Mouse (Mus musculus) lung, postnatal 14 days (tissue): ENCODE measurements around the gene Alg9.
"Not testable (repeated sequence)": the region's sequence is repeated elsewhere in the genome, so short reads cannot be mapped to it uniquely, and the experiment has no call there.

Source experiments
- DNase-seq: peaks from one replicate; pipeline ENCODE4 v3.0.0; 2021

Alg9 gene

DNA sequence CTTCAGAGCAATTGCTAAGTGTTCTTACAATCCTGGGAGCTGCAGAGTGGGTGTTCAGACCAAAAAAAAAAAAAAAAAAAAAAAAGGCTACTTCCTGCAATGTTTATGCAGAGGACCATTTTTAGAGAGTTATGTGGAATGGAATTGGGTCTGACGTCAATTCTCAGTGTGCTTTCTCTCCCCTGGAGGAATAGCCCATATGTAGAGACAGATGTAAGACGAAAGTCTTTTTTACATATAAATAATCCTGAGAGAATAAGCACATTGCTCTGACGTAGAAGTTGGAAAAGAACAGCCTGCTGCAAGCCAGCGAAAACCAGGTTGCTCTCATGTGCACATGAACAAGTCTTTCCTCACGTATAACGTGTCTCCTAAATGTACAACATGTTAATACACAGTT is 44.9 kb downstream of the Alg9 start:
- DNase-seq, result no peak

DNA sequence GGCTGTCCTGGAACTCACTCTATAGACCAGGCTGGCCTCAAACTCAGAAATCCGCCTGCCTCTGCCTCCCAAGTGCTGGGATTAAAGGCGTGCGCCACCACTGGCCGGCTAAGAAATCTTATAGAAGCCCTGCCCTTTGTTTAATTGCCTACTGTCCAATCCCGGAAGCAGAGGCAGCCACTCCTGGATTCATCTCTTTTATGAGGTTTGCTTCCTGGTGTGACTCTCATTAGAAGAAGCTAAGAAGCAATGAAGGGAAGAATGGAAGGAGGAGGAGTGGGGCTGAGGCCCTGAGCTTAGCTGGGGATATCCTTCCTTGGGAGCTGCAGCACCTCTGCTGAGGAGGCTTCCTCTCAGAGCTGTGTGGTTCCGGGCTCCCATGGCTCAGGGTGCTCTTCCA is 46.8 kb downstream of the Alg9 start:
- no peak for DNase-seq

DNA sequence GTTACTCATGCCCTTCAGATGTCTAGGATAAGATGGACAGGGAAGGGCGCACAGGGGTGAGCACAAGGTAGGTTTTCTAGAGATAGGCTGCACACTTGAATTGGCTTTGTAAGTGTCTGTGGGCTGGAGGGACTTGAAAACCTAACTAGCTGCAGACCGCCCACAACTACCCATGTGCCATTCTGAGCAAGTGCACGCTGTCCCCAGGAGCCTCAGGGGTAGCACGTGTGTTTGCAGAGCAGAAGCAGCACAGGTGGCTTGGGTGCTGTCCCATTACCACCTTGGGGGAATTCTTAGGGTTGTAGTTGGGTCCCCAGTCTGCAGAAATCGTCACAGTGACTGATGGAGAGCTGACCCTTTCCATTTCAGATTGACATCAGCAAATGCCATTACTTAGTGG is 47.4 kb downstream of the Alg9 start:
- DNase-seq, result no peak

DNA sequence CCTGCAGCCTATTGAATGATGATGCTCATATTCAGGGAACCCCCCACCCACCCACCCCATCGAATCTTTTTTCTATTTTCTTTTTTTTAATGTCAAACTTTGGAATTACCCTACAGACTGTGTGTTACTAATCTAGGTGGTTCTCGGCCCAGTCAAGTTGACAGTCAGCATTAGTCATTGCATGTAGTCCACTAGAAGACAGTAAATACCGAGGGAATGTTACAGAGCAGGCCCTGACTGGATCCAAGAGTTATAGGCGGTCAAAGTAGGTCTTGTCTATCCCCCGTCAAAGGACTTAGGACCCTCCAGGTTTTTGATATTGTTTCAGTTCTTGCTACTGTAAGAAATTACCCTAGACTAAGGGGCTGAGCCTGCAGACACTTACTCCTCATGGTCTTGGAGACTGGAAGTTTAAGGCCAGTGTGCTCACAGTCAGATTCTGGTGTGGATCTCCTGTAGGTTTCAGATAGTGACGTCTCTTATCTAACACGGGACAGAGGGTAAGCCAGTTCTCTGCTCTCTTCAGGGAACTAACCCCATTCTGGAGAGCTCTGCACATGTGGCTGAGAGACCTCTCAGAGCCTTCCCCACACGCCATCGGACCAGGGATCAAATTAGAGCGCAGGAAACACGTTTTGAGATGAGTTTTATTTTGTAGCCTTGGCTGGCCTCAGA is 49.1 kb downstream of the Alg9 start:
- no peak for DNase-seq

DNA sequence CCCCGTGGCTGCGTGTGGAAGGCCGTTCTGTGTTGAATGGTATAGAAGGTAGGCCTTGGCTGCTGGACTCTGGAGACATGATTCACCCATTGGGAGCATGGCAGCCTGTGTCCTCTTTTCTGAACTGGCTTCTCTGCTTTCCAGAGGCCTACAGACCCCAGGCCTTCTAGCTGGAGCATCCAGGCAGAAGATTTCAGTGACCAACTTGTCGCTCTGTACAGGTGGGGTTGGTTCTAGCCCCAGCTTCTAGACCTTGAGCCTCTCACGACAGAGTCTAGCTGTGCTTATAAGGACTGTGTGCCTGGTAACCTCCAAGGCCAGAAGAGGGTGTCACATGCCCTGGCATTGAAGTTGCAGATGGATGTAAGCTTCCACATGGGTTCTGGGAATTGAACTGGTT is 56.7 kb downstream of the Alg9 start:
- no peak for DNase-seq

DNA sequence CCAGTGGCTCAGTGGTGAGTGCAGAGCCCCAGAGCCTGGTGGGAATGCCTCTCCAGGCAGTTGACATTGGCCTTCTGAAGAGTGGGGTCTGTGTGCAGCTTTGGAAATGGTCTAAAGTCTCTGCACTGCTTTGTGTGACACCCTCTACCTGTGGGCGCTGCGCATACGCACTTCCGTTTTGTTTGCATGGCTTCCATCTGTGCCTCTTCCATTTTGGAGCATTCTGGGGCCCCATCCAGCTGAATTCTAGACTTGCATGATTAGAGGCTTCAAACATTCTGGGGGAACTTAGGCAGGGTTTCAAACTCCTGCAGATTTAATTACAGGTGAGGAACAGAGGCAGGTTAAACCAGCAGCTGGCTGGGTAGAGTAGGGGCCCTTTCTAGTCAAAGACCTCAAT is 57.3 kb downstream of the Alg9 start:
- DNase-seq, result no peak

DNA sequence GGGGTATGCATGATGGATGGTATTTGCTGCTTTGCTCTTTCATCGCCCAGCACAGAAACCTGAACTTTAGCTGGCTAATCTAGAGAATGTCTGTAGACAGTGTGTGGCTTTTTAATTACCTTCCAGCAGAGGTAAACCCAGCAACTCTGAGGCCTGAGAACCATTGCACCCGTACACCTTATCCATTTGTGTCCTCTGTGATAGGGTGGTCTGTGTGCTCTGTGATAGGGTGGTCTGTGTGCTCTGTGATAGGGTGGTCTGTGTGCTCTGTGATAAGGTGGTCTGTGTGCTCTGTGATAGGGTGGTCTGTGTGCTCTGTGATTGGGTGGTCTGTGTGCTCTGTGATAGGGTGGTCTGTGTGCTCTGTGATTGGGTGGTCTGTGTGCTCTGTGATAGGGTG is 57.8 kb downstream of the Alg9 start:
- not testable (repeated sequence) for DNase-seq

DNA sequence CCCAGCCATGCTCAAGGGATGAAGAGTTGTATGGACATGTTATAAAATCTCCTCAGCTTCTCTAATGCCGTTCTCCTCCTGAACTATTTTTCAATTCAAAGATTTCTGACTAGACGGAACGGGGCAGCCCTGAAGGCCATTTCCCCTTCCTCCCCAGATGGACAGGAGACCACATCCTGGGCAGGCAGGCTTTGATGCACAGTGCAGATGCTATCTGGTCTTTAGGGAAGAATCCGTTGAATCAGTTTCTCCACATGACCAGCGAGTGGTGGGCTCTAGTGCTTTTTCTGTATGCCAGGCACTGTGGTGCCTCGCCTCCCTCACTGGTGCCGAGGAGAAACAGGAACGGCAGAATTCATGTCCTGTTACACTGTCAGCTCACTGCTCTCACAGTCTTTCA is 59.0 kb downstream of the Alg9 start:
- no peak for DNase-seq

DNA sequence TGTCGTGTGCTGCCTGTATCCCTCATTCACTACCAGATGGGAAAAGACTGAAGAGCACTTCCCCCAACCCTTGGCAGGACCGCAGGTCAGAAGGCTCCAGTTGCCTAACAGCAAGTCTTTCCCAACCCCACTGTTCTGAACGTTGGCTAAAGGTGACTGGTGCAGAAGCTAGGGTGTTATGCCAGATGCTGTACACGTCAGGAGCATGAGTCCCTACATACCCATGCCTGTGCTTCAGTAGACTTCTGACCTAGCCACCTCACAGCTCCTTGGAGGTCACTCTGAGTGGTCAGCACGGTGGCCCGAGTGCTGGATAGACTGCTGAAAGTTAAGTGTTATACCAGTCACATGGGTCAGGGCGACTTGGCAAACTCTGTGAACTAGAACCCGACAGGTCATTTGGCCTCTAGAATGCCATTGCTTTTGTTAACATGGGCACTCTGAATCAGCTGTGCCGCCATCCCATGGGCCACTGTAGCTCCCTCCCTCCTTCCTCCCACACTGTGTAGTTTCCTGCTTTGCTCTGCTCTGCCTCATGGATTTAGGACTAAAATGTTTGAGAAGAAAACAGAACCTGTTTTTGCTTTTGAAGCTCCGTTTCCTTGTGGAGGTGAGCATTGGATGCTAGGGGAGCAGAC is 60.4 kb downstream of the Alg9 start:
- peak; percentile 72 for DNase-seq

DNA sequence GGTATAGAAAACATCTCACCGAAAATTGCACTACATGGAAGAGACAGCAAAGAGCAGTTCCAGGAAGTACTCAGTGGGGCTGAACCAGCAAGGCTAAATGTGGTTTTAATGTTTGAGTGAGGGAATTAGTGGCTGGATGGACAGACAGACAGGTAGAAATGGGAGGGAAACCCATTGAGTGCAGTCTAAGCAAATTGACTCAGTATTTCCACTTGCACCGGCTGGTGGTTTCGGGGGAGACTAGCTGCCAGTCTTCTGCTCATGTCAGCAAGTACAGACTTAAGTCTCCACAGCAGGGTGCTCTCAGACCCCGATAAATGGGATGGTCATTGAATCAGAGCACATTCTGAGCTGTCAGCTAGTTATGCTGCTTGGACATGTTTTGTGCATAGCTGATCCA is 61.3 kb downstream of the Alg9 start:
- no peak for DNase-seq

DNA sequence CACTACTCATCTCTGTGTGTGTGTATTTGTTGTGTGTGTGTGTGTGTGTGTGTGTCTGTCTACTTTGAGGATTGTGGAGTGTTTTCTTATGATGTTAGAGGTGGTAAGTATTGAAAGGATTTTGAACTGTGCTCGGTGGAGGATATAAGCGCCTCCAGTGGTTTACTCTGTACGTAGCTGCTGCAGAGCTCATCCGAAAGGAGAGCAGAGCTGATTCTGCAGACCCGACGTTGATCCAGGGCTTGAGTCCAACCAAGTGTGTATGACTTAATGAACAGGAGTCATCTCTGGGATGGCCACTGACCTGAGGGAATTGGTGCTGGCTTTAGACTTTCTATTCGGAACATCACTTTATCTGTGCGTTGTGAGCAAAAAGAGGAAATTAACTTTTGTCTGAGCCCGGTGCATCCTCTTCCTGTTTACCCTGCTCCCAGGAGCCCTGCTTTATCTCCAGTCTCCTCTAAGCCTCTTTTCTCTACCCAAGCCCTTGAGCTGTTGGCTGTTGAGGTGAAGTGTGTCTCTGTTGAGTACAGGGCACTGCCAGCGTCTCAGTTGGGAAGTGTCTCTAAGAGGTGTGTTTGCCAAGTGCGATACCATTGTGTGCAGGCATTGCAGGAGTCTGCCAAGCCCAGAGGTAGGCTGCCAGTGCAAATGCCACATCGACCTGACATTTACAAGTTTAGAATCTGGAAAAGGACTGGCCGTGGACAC is 66.4 kb downstream of the Alg9 start:
- peak; percentile 45 for DNase-seq

DNA sequence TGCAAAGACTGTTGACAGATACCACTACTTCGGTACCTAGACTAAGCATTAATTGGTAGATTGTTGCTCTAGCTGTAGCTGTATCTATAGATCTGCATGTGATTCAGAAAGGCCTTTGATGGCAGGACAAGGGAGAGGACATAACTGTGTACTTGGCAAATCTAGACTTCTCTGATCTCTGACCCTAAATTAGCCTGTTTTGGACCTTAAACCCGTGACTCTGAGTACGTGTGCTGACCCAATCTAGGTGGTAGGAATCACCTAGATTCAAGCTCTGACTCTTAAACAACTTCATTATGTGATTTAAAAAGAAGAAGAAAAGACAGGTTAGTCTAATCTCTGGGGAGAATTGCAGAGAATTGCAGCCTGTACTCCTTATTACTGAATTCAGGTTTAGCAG is 70.3 kb downstream of the Alg9 start, which contains the start of gene Ppp2r1b:
Ppp2r1b (plus strand) TSS at position 221 of the 400 bp plus-strand sequence.
- DNase-seq, result no peak

DNA sequence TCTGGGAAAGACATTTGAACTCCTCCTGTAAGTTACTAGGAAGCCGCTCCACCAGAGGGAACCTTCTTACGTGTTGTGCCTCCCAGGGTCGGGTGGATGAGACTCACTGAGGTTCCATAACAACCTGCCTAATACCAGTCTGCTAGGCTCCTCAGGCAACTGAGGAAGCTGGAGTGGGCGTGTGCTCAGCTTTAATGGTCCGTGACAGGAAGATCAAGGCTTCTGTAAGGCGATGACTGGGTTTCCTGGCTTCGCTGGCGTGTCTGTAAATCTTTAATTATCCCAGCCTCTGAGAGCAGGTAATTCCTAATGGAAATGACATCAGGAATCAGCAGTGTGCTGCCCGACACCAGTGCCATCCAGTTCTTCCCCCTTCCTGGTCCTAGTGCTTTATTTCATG is 70.7 kb downstream of the Alg9 start:
- no peak for DNase-seq

DNA sequence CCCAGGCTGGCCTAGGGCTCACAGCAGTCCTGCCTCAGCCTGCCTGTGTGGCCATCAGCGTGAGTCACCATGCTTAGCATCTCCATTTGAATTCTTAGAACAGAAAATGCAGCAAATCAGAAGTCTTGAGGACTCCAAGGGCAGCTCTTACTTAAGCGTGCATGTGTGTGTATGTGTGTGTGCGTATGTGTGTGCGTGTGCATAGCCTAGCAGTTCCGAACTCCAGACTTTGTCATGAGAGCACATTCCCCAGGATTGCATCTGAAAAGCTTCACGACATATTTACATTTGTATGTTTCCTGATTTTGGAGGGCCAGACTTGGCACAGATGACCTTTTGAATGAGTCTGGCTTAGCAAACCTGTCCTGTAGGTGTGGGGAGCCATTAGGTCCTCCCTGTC is 72.3 kb downstream of the Alg9 start:
- DNase-seq, result no peak

DNA sequence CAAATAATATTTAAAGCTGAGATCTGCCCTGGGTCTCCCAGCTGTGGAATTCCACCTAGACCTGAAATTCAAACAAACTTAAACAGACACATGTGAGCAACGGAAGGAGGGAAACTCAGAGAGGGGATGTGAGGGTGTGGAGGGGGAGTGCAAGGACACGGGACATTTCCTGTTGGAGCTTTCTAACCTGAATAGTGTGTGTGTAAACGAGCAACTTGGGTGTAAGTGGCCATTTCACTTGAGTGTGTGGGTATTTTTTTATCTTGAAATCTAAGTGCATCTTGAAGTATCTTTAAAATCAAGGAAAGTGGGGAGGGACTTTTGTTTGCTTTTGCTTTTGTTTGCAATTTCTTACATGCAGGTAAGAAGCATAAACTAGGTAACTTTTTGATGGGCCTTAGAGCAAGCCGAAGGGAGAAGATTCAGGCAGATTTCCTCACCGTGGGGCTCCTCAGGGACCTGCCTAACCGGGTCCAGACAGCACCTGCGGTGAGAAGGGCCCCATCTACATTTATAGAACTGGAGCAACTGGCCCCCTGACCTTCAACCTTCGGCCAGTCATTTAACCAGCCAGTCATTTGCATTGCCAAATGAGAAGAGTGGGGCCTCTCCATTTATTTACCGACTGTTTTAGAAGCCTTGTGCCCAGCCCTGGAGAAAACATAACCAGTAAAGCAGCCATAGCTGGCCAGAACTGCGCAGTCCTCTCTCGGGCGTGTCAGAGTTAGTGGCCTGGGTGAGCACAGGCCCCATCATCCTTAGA is 73.0 kb downstream of the Alg9 start:
- no peak for DNase-seq

DNA sequence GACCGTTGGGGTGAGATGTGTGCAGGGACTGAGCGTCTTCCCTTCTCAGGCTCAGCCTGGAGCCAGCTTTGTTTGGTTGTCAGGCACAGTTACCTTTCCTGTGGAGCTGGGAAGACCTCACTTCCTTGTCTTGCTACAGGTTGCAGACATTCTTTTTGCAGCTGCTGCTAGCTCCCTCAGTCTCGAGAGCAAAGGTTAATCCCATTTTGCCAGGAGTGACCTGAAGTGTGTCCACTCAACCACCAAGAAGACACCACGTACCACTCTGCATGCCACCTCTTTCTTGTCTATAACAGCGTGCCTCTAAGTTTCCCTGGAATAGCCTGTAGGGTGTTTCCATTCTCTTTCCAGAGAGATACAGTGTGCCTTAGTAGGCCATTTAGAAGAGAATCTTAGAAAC is 74.0 kb downstream of the Alg9 start:
- DNase-seq, result no peak

DNA sequence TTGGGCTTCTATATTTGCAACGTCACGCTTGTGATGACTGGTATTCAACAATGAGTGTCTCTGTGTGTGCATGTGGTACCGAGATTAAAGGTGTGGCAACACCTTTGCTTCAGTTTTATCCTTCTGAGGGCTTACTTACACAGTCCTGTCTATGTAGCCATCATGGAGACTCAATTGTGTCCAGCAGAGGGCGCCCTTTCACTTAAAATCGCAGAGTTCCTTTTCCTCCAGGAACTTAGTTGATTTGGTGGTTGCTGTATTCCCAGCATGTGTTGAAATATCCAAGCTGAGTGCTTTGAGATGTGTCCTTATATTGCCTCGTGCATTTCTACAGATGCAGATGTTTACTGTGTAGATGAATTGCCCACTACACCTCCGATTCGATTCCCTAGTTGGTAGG is 74.4 kb downstream of the Alg9 start:
- DNase-seq, result peak; percentile 98

DNA sequence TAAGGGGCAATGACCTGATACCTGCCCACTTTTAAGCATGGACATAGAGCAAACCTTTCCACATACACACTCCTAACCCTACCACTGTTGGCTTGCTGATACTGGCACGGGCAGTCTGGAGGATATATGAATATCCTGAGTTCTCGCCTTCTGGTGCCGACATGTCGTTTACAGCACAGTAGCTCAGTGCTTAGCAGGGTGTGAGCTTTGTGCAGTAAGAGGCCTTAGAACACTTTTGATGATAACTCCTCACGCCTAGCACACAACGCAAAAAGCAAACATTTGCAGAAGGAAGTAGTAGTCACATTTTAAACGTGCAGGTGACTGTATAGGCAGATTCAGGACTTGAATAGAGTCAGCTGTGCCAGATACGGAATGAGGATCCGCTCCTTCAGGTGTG is 74.9 kb downstream of the Alg9 start:
- DNase-seq, result no peak

DNA sequence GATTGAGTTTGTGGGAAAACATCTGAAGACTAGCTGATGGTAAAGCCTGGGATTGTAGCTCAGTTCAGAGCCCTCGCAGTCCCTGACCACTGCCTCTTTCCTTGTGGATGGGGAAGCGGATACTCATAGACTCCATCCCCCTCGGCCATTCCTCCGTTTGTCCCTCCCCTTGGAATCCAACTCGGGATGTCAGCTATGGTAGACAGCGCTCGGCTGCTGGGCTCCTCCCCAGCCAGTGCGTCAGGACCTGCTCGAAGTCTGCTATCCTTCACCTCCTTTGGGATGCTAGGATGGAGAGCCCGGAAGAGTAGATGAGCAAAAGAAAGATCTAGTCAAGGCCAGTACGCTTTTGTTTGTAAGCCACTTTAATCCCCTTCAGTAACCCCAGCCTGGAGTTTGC is 75.5 kb downstream of the Alg9 start:
- DNase-seq, result no peak

DNA sequence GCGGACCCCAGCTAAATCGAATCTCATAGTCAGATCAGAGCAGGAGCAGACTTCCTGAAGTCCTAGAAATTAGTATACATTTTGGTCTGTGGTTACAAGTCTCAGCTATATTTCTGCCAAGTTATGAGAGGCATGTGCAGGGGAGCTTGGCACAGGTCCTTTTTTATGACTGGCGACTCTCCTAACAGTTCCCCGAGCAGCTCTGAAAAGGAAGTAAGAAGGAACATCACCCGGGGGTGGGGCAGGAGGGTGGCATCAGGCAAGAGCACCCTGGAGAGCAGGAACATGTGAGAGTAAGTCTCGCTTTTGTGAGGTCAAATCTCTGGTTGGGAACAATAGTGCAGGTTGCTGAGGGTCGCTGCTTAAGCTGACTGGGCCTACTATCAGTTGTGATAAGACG is 75.9 kb downstream of the Alg9 start:
- DNase-seq, result peak; percentile 41

DNA sequence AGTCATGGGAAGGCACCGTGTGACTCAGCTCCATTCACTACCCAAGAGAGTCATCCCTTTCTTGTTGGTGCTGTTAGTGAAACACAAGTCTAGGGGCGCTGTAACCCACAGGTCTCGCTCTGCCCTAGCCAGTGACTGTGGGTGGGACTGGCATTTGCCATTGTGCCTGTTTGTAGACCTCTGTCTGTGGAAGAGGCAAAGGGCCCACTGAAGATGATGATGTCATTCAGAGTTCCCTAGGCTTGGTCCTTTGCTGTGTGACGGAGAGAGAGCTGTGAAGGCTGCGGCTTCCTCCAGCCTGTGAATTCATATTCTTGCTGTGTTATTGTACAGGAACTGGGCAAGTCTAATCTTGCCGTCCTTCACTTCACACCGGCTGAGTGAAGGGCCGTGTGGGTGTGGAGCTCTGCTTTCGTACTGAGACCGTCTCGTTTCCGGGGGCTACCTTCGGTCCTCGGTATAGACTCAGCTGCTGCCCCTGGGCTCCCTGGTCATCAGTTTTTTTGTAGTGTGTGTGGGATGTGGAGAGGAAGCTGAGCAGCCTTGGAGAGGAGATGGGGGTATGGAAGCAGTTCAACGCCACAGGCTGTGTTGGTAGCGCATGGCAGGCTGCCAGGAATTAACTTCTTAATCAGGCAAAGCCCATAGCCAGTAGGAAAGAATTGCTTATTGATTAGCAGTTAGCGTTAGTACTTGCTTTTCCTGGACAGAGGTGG is 78.0 kb downstream of the Alg9 start:
- no peak for DNase-seq

DNA sequence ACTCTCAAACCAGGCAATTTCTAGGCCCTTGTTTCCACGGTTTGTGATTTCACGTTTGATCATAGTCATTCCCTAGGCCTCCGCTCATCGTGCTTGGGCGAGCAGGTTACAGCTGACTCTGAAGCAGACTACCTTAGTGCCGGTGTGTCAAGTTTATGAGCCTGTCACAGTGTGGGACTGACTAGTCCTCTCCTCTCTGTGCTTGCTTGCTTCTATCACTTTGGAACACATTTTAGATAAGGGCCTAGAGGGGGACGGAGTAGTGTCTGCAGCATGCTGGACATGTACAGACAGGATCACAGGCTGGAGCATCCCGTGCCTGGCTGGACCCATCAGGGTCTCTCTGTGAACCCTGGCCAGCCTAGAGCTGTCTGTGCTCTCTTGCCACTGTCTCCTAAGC is 79.6 kb downstream of the Alg9 start:
- DNase-seq, result no peak
